Mouse (Mus musculus) megakaryocyte, adult 5-6 weeks (primary cell): ENCODE results near the gene Ablim2. TPM values are rescaled to one million over a fixed set of nuclear protein-coding genes. Genes with fewer than 3 reads are reported as not detected.

ENCODE experiments used
- ATAC-seq: 2 replicates; pipeline ENCODE4 v1.8.0; 2016; ENCODE audit warnings: mild to moderate bottlenecking, inconsistent platforms; ENCODE audit not compliant: poor library complexity, severe bottlenecking
- total RNA-seq, 2 experiments: library from RNA; stranded (forward) in 1 of 2; stranded (reverse) in 1 of 2; fragments of 153-499, 151-499 nt in 1 of 2; fragments of 221-1000, 200-1000 nt in 1 of 2; gene quantifications; 2 replicates each; pipeline versions ENCODE4 v1.2.3 to v1.2.4; 2015 to 2017

Ablim2 gene
- total RNA-seq, 2 experiments from 2014 or later: 0.04 TPM; not detected in 1

DNA sequence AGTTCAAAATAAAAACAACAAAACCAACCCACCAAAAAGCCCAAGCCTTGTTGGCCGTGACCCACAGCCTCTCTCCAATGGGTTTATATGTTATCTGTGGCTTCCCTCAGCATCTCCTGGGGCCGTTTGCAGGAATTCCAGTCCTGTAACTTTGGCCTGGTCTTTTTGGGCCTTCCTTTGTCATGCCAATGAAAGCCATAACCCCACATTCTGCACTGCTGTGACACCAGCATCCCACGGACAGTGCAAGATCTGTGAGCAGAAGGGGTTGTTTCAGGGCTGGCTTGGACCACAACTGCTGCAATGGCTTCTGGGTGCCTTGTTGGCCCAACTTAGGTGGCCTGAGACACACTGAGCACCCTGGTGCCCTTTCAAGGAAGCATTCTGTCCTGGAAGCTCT is 10.8 kb downstream of the Ablim2 start:
- ATAC-seq: no peak

DNA sequence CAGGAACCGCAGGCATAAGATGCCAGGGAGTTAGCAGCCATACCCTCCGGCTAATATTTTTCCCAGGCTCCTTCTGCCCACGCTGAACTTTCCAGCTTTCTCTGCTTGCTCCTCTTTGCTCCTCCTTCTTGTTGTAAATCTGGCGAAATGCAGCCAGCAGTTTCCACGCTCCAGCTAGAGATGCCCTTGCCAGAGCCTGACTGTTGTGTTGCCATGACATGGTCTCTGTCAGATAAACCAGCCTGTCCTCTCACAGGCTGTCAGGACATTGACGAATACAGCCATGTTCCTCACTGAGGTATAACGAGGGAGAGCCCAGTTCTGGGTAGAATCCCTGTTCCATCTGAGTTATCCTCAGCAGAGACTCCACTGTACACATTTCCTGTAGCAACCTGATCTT is 11.3 kb downstream of the Ablim2 start:
- no peak for ATAC-seq

DNA sequence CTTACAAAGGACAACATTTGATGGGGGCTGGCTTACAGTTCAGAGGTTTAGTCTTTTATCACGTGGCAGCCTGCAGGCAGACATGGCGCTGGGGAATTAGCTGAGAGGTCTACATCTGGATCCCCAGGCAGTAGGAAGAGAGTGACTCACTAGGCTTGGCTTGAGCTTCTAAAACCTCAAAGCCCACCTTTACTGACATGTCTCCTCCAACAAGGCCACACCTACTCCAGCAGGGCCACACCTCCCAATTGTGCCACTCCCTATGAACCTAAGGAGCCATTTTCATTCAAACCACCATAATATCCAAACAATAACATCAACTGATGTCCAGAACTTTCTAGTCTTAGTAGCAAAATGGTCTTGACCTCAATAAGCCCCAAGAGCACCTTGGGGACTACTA is 12.6 kb downstream of the Ablim2 start:
- ATAC-seq: no peak

DNA sequence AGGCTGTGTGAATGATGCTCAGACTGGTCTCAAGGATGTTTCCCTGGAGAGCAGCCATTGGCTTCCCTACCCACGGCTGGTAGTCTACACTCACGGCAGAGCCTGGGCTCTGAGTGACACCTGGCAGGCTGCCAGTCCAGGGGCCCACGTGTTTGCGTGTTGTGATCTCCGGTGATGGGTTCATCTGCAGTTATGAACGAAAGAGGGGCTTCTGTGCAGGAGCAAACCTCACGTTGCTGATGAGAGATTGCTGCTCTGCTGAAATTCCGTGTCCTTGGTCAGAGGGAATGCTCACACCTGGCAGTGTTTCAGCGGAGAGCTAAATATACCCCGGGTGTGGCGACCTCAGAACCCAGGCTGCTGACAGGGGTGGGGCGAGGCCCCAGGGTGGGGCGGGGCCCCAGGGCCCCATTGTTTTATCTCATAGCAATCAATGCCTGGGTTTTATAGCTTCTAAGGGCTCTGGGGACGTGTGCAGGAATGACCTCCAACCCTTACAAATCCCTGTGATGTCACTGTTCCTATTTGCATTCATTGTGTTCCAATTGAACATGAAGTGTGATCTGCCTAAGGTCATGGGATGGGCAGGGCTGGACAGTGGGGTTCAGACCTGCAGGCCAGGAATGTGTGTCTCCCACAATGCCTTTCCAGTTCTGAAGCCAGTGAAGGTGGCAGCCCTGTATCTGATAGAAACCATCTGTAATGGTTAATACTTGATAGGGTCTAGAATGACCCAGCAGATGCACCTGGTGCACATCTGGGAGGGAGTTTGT is 13.4 kb downstream of the Ablim2 start:
- no peak for ATAC-seq

DNA sequence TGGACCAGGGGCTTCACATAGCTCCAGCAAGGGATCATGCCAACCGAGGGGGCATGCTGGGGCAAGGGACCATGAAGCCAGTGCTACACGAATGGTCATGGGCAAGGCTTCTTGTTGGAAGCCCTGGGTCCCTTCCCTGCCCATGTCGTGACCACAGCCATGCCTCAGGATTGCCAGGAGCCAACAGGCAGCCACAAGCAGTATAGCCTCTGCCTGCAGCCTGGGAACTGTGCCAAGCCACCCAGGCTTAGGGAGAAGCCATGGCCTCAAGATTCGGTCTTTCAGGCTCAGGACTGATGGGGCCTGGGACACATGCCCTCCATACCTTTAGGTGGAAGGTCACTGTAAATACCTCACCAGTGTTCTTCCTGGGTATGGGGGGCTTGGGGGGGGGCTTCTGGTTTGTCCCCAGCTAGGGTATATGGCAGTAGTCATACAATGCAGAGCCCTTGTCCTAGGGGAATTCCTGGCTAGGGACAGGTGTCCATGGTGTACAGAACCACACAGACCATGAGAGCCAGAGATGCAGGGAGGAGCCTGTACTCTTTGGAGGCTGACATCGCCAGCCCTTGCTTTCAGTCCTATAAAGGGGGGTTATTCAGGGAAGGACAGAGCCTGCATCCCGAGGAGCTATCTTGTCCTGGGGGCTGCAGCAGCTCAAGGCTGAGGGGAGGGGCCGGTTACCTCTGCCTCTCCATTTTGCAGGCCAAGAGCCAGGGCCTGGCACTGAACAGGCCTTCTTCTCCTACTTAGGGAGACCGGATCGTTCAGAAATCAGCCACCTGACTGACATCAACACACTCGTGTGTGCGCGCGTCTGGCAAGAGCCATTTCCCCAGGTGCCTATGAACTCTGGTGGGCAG is 15.8 kb downstream of the Ablim2 start:
- no peak for ATAC-seq

DNA sequence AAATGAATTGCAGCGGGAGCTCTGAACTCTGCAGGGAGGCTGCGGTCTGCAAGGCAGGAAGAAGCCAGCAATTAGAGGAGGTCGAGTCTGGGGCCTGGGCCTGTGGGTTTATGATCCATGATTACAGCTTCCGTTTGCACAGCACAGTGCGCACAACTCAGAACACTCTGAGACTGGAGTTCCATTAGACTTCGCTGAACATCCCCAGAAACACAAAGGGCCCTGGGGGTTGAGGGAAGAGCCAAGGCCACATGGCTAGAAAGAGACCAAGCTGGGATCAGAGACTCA is 16.4 kb downstream of the Ablim2 start:
- ATAC-seq: no peak

DNA sequence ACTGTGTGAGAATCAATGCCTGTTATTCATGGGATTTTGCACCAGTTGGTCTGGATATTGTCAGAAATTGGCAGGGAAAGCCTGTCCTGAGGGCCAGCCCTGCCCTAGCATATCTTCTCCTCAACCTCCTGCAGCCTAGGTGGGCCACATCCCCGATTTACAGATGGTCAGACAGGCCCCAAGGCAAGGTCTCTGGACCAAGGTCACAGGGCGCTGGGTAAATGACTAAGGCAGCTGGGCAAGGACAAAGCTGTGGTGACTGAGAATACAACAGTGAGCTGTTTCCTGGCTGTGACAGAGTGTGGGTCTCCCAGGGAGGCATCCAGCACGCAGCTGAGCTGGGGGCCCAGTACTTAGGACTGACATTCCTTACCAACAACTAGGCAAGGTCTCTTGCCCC is 23.4 kb downstream of the Ablim2 start:
- ATAC-seq: no peak

DNA sequence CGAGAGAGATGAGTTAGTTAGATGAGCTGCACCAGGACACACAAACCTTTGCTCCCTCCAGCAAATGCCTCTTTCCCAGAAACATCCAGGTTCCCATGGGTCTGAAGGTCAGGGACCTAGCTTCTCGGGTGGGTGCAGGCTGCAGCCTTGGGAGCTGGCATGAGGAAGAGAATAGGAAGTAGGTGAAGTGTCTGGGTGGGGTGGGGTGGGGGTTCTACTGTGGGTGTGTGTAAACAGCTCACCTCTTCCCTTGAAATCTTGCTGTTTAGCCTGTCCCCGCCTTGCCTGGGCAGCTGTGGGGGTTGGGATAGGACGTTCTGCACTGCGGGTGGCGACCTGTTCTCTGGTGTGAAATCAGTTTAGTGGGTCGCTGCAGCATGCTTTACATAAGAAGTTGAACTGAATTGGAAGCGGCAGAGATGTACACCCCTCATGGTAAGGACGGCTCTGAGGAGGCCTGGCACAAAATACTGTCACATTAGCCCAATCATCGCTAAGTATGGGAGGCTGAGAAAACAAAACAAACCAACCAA is 25.0 kb downstream of the Ablim2 start:
- no peak for ATAC-seq

DNA sequence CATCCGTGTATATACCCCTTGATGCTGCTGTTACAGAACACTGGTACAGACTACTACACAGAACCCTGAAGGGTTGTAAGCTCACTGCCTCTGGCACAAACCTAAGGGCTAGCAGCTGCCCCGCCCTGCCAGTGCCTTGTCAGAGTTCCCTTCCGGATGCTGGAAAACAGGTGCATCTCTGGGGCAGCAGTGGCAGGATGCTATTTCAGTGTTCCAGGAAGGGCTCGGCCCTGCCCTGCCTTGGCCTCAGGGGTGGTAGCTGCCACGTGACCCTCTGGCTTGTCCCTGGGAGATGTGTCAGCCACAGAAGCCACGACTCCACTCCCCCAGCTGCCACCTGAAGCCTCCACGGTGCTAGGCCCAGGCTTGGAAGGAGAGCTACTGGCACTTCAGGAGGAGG is 28.2 kb downstream of the Ablim2 start:
- ATAC-seq: no peak

DNA sequence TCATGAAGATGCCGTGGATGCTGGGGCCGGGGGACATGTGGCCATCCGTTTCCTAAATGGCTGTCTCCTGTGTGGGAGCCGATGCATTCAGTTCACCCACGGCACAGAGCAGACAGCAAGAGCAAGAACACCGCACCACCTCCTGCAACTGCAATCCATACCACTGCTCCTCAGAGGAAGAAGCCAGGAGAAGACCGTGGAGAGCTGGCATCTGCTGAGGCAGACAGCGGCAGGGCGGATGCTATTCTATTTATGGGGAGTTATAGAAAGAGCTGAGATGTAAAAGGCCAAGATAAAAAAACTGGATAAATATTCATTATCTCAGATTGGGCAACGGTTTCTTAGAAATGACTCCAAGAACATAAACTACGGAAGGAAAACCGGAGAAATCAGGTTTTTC is 30.2 kb downstream of the Ablim2 start:
- no peak for ATAC-seq

DNA sequence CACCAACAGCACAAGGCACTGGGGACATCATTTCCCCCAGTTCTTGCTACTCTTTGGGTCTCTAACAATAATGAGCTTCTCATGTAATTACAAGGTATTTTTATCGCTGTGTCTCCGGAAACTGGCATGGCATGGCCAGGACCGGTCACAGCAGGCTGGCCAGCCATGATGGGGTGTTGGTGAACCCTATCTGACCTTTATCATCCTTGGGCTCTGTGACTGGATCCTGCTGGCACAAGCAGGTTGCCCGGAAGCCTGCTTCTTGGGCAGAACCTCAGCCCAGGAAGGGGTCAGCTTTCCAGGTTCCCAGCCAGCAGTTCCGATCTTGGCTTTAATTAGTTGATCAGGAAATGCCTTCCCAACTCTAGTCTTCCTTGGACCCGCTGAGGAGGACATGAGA is 31.0 kb downstream of the Ablim2 start:
- ATAC-seq: no peak

DNA sequence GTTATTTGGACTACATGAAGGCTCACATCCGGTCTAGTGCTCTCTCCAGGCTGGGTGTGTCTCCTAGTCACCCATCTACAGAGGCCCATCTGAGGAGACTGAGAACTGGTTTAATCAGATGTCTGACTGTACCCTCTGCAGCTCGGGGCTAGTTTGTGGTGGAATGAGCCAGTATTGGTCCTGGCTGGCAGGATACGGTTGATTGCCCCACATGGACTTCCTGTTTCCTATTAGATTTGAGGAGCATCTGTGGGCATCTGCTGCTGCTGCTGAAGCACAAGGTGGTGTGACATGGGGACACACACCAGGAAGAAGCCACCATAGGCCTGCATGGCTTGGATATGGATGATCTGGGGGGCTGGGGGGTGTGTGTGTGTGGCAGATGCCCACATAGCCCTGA is 32.0 kb downstream of the Ablim2 start:
- ATAC-seq: peak; percentile 45; the same call in 1 of the 2 replicates

DNA sequence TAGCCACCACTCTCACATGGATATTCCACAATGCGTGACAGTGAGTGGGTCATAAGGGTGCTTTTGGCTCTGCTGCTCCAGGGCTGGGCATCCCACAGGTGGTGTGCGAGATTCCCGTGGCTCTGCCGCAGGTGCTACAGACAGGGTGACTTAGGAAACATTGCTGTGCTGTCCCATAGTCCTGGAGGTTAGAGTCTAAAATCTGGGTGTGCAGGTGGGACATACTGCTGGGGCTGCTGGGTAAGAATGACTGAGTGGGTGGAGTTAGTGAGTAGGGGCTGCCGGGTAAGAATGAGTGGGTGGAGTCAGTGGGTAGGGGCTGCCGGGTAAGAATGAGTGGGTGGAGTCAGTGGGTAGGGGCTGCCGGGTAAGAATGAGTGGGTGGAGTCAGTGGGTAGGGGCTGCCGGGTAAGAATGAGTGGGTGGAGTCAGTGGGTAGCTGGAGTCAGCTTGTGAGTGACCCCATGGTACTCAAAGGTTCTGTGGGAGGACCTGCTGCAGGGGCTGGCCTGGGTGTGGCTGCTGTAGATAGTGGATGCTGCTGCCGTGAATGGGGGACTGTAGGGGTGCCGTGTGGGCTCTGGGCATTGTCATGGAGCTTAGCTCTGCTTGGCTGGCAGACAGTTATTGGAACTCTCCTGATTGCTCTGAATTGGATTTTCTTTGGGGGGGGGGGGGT is 32.8 kb downstream of the Ablim2 start:
- ATAC-seq: no peak

DNA sequence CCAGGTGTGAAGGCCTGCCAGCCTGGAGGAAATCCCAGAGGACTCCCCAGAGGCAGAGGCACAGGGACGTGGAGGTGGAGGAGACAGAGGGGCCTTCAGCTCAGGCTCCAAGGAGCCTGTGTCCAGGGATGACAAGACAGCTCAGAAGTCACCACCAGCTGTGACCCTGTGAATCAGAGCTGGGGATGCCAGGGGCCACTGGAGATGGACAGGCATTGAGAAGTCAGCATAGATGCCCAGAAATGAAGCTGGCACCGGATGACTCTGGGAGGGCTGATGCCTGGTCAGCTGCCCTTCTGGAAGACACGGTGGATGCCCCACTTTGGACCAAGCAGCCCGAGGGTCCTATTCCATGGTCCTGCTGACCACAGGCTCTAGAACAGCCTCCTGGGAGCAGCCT is 36.3 kb downstream of the Ablim2 start:
- ATAC-seq: no peak

DNA sequence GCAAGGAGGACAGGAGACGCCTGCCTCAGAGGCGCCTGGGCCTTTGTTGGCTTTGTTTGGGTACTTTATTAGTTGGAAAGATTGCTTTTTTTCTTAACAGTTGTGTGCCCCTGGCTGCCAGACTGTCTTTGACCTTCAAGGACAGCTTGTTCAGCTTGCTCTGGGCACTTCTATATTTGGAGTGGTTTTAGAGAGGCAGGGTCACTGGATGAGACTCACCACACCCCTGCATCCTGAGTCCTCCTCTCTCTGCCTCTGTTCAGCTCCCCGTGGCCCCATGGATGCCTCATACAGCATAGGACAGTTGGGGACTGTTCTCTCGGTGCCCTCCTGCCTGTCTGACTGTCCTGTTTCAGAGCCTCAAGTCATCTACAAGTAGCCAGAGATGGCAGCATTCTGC is 37.3 kb downstream of the Ablim2 start:
- ATAC-seq: no peak

DNA sequence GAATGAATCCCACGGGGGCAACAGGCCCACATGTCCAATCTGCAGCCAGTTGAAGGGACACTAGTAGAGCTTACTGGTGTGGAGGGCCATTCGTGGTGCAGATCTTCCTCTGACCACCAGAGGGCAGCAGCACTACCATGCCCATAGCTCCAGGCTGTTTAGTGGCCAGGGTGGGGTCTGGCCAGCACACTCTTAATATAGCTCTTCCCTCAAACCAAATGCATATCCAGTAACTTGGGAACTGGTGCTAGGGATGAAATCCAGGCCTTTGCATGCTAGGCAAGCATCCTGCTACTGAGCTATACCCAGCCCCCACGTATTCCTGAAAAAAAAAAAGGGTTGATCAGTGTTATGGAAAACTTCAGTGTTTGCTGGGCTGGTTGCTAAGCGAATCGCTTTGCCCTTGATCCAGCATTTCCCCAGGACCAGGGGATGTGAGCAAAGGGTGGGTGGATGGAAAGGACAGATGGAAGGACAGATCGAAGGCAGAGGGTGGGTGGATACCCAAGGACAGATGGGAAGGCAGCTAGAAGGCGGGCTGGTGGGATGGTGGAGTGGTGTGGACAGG is 37.9 kb downstream of the Ablim2 start:
- peak; percentile 81 for ATAC-seq

DNA sequence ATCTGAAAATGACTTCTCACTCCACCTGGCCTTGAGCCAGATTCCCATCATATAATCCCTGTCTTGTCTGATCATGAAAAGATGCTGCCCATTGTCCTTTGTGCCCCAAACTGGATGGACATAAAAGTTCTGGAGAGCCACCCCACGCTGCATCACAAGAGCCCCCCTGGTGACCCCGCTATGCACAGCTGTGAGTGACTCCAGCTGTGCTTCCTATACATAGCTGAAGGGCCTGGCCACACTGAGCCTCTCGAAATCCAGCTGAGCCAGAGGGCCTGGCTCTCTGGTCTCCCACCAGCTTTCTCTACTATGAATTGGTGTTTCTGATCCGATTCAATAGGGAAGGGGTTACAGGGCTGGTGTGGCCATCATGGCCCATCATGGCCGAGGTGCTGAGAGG is 38.5 kb downstream of the Ablim2 start:
- ATAC-seq: no peak

DNA sequence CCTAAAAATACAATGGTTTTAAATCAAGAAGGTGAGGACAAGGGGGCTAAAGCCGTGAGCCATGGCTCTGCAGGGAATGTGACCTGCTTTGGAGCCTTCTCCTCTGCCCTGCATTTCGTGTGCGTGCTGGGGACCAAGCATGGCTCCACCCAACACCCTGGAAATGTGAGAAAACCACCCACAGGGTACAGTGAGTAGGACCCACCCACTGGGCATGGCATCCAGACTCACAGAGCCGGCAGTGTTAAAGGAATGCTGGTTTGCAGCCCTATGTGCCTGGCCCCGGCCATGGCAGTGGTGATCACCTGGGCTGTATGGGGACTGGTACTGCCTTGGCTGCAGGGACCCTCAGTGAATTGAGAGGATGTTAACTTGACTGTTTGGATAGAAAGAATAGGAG is 41.4 kb downstream of the Ablim2 start:
- no peak for ATAC-seq

DNA sequence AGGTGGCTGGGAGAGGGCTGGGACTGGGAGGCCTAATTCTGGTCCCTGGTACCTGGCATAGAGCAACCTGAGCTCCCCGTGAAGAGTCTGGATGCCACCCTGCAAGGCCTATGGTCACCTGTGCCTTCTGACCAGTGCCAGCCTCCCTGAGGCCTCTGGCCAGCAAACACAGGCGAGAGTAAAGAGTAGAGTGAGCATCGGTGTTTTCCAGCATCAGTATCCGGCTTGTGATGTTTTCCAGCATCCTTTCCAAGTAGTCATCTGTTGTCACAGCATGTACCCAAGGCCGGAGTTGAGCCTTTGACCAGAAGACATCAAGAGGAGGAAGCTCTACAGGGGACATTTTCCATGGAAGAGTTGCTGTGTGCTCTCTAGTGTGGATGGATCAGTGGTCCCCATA is 45.7 kb downstream of the Ablim2 start:
- ATAC-seq: no peak

DNA sequence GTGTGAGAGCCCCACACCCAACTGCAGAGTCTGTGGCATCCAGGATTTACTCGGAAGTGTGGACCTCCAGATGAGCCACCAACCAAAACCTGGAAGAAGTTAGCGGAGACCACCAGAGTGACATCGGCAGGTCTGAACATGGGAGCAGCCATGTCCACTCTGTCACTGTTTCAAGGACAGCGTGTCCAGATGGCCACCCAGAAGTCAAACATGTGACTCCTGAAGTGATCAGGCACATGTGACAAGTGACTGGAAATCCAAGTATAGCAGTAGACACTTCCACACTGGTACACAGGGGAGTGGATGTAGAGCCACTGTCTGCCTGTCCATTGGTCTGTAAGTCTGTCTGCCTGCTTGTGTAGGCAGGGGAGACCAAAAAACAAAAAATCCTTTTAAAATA is 47.0 kb downstream of the Ablim2 start:
- ATAC-seq: no peak

DNA sequence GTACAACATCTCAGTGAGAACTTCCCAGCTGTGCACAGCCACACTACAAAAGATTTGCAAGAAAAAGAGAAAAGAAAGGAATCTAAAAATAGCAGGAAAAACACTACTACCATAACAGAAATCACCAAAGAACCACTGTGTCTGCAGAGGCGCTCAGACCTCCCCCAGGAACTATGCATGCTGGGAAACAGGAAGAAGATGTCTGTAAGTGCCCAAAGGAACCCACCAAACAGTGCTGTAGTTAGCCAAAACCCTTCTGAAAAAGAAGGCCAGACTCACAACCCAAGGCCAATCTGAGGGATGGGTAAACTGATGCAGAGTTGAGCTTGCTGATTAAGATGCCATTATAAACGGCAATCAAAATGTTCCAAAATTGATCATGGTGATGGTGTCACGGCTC is 47.5 kb downstream of the Ablim2 start:
- no peak for ATAC-seq
